Mouse (Mus musculus): ENCODE data around the gene Otx1.

Gene Otx1

GRCm38 (mm10) chr11:22002783-22003340 lies at the start of gene Otx1:
TSS of gene Otx1 (minus strand) at chr11:22002897.
- in situ Hi-C loops (cut with MboI; ENCODE audit: unreplicated experiment in 2 of 2) = no loop called here

DNA sequence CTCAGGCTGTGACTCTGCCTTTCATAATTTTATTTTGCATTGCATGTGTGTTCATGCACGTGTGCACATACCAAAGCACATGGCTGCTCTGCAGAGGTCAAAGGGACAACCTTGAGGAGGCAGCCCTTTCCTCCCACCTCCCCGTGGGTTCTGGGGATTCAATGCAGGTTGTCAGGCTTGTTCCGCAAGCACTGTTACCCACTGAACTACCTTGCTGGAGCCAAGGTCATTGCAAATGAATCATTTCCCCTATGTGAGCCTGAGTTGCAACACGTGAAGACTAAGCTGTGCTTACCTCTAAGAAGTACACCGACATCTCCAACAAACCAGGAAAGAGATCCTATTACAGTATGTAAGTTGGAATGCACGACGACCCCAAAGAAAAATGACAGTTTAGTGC lies 48.2 kb upstream of the Otx1 start:
- in situ Hi-C loops (cut with MboI; ENCODE audit: unreplicated experiment in 2 of 2) = no loop called here

DNA sequence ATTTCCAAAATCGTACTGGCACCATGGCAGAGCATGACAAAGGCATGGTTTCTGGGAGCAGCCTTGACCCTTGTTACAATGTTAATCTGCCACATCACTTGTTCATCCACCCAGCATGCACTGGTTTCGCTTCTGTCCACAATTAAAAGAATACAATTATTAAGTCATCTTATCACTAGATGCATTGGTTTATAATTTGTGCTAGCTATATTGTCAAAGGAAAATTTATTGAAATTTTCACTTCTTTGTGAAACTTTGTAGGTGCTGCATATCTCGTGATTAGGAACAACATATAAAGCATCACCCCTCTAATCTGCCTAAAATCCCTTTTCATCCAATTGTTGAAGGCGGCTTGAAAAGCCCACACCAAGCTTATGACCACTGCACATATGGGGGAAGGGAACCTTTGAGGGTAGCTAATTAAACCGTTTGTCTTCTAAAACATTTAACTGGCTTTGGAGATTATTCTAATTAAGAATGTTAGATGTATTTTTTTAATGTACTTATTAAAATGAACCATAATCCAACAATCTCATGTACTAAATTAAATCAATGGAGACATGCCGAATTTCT lies 37.2 kb upstream of the Otx1 start:
- in situ Hi-C loops (cut with MboI; ENCODE audit: unreplicated experiment in 2 of 2) = no loop called here

DNA sequence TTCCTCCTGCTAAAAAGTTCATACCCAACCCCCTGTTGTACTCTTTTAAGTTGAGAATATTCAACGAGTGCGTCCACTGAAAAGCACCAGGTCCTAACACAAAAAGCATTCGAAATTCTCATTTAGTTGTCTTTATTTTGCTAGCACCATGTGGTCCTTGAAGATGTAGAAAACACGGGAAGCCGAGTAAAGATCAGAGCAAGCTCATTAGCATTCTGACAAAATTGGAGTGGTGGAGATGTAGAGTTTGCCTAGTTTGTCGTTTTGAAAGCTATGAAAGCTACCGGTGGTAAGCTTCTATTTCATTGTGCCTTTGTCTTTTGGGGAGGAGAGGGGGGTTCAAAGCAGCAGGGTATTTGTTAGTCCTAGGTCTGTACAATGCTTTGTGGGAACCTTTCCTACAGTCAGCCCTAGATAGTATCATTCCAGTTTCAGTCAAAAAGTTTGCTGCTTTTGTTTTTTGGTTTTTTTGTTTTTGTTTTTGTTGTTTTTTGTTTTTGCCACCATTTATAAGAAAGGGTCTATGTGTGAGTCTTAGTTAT lies 31.9 kb upstream of the Otx1 start:
- in situ Hi-C loops (cut with MboI; ENCODE audit: unreplicated experiment in 2 of 2) = no loop called here

DNA sequence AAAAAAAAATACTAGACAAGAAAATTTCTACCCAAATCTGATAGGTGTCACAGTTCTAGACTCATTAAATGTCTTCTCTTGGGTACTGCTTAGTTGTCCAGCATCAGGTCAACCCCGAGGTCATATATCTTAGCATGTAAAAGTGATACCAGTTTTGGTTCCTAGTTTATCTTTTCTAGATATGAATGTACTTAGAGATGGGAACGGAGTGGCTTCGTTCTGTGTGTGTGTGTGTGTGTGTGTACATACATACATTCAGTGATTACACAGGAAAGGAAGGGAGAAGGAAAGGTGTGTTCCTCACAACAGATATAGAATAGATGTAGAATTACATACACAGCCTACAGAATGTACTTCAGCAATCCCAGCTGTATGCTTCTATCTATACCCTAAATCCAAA lies 30.9 kb upstream of the Otx1 start:
- in situ Hi-C loops (cut with MboI; ENCODE audit: unreplicated experiment in 2 of 2) = no loop called here

DNA sequence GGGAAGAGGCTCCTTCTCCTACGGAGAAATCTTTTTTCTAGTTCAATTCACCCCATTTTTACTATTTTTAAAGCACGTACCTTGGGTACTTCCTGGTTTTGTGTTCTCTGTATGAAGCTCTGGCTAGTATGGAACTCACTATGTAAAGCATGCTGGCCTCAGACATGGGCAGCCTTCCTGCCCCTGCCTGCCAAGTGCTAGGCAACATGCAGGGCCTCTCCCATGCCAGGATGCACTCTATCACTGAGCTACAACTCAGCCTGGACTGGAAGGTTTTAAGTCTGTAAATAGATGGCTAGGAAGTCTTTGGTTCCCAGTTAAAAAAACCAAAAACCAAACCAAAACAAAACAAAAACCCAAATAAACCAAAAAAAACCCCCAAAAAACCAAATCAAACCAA lies 17.9 kb upstream of the Otx1 start:
- in situ Hi-C loops (cut with MboI; ENCODE audit: unreplicated experiment in 2 of 2) = no loop called here

DNA sequence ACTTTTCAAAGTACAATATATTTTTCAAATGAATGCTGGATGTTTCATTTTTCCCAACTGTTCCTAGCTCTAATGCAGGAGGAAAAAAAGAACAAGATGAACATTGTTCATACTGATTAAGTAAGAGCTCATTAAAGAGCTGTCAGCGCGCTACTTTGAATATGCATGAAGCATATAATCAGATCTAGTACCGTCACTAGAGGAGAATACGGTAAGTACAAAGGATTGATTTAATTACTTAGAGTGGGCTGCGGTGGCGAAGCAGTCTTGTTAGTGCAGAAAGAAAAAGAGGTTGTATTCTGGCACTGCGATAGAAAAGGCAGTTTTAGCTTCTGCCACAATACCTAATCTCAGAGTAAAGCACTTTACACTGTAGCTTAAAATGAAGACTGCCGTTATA lies 14.7 kb upstream of the Otx1 start:
- in situ Hi-C loops (cut with MboI; ENCODE audit: unreplicated experiment in 2 of 2) = no loop called here

DNA sequence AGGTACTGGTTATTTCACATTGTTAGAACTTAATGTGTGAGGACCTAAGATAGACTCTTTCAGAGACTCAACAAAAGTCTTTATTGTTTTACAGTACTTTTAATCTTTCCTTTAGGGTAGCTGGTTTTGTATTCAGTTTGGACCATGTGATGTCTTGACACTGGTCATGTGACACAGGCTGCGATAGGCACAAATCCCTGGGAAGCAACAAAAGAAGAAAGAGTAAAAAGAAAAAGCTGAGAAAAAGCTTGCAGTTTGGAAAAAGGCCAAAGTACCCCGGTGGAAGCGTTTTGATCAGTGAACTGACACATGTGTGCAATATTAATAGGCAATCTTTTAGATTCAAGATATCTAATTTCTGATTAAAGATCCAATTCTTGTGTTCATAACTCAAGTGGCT lies 13.6 kb upstream of the Otx1 start:
- in situ Hi-C loops (cut with MboI; ENCODE audit: unreplicated experiment in 2 of 2) = no loop called here

- in situ Hi-C loops (cut with MboI; ENCODE audit: unreplicated experiment in 2 of 2) = no loop called here
Measured at GRCm38 (mm10) chr11:22008817-22009216, 6.1 kb upstream of the Otx1 start.

DNA sequence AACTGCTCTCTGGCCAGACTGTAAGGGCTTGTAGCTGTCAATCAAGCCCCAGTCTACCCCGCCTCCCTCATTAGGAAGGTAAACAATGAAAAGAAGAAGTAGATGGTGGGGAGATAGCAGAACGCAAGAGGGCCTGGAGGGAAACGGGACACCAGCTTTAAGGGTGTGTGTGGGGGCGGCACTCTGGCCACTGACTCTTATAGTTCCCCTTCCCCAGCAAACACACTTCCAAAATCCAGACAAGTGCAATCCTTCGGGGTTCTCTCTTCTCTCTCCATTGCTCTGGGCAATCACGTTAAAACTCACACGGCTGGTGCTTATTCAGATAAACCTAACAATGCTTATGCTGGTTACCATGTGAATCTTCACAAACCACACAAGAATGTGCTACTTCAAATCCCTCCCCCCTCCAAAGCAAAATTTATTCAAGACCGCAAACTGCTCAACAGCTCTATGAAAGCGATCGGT lies 5.5 kb upstream of the Otx1 start:
- in situ Hi-C loops (cut with MboI; ENCODE audit: unreplicated experiment in 2 of 2) = no loop called here

DNA sequence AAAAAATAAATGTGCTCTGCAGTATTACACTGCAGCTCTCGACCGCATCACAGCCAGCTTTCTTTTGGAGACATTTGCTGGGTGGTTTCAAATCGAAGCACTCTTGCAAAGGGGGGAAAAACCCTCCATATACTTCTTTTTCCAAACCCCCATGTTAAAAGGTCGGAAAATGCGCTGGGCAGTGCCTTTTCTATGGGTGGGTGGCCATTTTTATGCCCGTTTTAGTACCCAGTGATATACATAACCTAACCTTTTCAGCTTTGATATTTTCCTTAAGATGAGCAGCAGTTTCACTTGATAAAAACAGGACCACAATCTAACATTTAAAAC lies 5.0 kb upstream of the Otx1 start:
- in situ Hi-C loops (cut with MboI; ENCODE audit: unreplicated experiment in 2 of 2) = no loop called here

- in situ Hi-C loops (cut with MboI; ENCODE audit: unreplicated experiment in 2 of 2) = no loop called here
Measured at GRCm38 (mm10) chr11:22007088-22007780, 4.5 kb upstream of the Otx1 start.

DNA sequence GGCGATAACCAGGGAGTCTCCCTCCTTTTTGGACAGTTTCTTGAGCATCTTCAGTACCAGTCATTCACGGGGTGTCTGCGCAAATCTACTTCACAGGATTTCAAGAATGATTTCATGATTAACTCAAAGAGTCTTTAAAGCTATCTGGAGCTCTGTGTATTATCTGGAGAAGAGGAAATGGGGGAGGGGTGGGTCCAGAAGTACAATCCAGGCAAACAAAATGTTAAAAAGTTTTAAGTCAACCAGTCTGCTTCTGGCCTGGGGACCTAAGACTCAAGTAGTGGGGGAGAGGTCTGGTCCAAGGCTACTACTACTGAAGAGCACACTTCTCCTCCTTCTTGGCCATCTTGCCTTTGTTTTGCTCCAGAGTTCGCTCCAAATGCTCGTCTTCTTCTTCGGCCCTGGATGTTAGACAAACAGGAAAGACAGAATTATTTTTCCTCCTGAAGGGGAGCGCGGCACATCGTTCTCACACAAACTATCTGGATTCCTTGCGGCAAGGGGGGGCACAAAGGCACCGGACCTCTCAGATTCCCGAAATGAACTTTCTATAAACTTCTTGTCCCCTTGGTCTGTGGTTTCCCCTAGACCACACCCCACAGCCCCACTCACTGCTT lies 3.9 kb upstream of the Otx1 start:
- in situ Hi-C loops (cut with MboI; ENCODE audit: unreplicated experiment in 2 of 2) = no loop called here

GRCm38 (mm10) chr11:22005281-22005870 lies 2.7 kb upstream of the Otx1 start:
- in situ Hi-C loops (cut with MboI; ENCODE audit: unreplicated experiment in 2 of 2) = no loop called here

DNA sequence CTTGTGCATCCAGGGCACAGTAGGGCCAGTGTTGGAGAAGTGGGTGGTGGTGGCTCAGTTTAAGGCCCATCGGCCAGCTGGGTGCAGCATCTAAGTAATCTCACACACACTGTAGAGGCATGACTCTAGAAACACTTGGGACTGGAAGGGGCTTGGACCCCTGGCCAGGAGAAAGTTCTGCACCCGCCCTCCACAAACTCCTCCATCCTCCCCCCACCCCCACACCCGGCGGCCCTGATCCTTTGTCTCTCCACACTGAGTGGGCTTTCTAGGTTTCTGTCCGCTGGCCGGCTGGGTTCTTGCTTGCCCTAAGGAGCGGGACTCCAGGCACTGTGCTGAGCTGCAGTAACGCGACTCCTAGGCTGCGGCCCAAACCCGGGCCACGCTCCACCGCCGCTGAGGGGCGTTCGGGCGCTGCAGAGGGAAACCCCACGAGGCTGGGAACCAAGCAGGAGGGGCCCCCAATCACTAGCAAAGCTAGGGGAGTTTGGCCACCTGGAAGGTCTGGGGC lies 1.7 kb upstream of the Otx1 start:
- in situ Hi-C loops (cut with MboI; ENCODE audit: unreplicated experiment in 2 of 2) = no loop called here

GRCm38 (mm10) chr11:22003341-22003981 lies 764 bp upstream of the Otx1 start:
- in situ Hi-C loops (cut with MboI; ENCODE audit: unreplicated experiment in 2 of 2) = no loop called here

GRCm38 (mm10) chr11:22002062-22002782 lies 475 bp downstream of the Otx1 start:
- in situ Hi-C loops (cut with MboI; ENCODE audit: unreplicated experiment in 2 of 2) = no loop called here

DNA sequence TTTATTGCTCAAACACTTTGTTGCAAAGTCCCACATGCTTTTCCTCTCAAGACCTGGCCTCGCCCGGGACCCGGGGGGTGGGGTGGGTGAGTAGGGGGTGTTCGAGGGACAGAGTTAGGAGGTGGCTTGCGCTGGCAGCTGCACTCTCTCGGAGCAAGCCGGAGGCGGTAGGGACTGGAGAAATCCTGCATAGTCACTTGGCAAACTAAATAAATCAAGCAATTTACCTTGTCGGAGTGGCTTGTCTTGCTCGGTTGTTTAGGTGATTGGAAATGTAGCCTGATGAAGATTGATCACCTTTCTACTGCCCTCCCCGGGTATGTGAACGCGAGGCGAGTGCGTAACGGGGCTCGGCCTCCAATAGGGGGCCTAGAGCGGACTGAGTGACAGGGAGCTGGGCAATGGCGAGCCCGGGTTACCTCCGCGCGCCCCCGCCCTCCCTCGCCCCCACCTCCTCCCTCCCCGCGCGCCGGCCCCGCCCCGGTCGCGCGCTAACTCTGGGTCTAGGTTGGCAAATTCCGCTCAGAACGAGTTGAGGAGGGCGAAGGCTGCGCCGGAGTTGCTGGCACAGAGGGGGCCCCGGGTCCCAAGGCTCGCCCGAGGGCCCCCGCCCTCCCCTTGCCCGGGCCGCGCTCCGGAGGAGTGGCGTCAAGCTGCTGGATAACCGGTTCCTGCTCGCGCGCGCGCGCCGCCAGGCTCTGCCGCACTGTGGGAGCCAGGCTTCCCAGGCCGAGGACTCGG lies 1.2 kb downstream of the Otx1 start:
- in situ Hi-C loops (cut with MboI; ENCODE audit: unreplicated experiment in 2 of 2) = no loop called here

DNA sequence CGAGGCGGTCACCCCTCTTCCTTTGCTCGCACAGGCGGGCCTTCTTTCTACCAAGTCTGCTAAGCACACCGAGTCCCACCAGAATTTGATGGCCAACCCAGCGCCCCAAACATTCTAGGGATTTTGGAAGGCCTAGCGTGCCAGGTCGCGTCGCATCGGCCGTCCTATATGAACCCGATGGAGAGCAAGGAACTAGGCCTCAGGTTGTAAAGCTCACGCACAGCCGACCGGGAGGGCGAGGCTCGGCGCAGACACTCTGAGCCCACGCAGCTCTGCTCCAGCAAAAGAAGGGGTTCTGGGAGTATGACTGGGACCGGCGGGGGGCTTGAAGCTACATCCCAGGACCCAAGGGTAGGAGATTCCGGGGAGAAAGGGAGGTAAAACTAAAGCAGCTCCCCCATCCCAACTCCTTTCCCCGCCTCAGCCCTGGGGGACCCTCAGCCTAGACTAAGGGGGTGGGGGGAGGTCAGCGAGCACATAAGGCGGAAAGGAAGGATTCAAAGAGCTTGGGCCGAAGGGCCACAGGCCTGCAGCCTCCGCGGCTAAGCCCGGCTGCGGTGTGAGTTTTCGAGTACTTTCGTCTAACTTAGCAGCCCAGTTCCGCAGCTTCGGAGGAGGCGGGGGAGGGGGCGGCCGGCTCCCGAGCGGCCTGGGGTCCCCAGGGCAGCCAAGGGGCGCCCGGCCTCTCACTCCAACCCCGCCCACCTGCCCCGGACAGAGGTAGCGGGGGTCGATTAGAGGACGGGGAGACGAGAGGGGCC lies 2.2 kb downstream of the Otx1 start:
- in situ Hi-C loops (cut with MboI; ENCODE audit: unreplicated experiment in 2 of 2) = no loop called here
